Mouse (Mus musculus) forebrain, postnatal 0 days (tissue): ENCODE results near the gene Gtf2ird1. TPM values are rescaled to one million over a fixed set of nuclear protein-coding genes. Genes with fewer than 3 reads are reported as not detected.

ENCODE experiments used
- ATAC-seq: fragments of 200-750 bp; cut with Nextera tagmentation; 2 replicates; pipeline ENCODE4 v1.8.0; 2017; ENCODE audit warnings: mild to moderate bottlenecking, moderate library complexity
- DNase-seq: peaks from one replicate; pipeline ENCODE4 v3.0.0-alpha.2; 2015
- H3K27ac ChIP-seq: fragments of 300-500 bp; sonication (generic); 2 replicates; pipeline ENCODE4 v1.5.1; 2014; ENCODE audit warnings: low read depth, mild to moderate bottlenecking, antibody characterized with exemption, low read length, moderate library complexity, mixed read lengths
- H3K27me3 ChIP-seq: fragments of 300-500 bp; sonication (generic); 2 replicates; pipeline ENCODE4 v1.6.1; 2014; ENCODE audit warnings: mild to moderate bottlenecking, low read length, mixed read lengths; ENCODE audit not compliant: insufficient read depth
- H3K36me3 ChIP-seq: fragments of 300-500 bp; sonication (generic); 2 replicates; pipeline ENCODE4 v1.6.1; 2014; ENCODE audit warnings: mild to moderate bottlenecking, moderate library complexity; ENCODE audit not compliant: insufficient read depth
- H3K4me1 ChIP-seq: fragments of 300-500 bp; sonication (generic); 2 replicates; pipeline ENCODE4 v1.6.1; 2014; ENCODE audit warnings: antibody characterized with exemption; ENCODE audit not compliant: insufficient read depth
- H3K4me2 ChIP-seq: fragments of 300-500 bp; sonication (generic); 2 replicates; pipeline ENCODE4 v1.6.1; 2014; ENCODE audit warnings: low read depth, mild to moderate bottlenecking, moderate library complexity
- H3K4me3 ChIP-seq: fragments of 300-500 bp; sonication (generic); 2 replicates; pipeline ENCODE4 v1.5.1; 2014; ENCODE audit warnings: low read depth, low read length, mixed read lengths
- H3K9ac ChIP-seq: fragments of 300-500 bp; sonication (generic); 2 replicates; pipeline ENCODE4 v1.6.1; 2014; ENCODE audit warnings: mild to moderate bottlenecking
- H3K9me3 ChIP-seq: fragments of 300-500 bp; sonication (generic); 2 replicates; pipeline ENCODE4 v1.6.1; 2016; ENCODE audit warnings: low read length
- CTCF ChIP-seq: sonication (generic); IDR thresholded peaks from 2 replicates; pipeline ENCODE4 v1.5.1; 2016; ENCODE audit warnings: antibody characterized with exemption, control low read depth, low read depth
- WGBS: fragments of 180-500 bp; shearing (Covaris S2); extraction: QIAGEN DNeasy Blood & Tissue Kit; methylation state at CpG from one replicate; pipeline ENCODE4 v1.1.7; 2014; 5-methylcytosine and 5-hydroxymethylcytosine counted together
- polyA plus RNA-seq: library from polyadenylated mRNA; unstranded; fragments of >200 nt; fragmentation: Nextera tagmentation; extraction: Ambion mirVana; gene quantifications from 2 replicates; pipeline ENCODE4 v1.2.1, GENCODE M21; 2015
- total RNA-seq: library from RNA; depleted of rRNA; stranded (reverse); fragments of >200 nt; gene quantifications from 2 replicates; pipeline ENCODE4 v1.2.3, GENCODE M21; 2014

The Gtf2ird1 gene
- total and polyA plus RNA-seq, 2 experiments from 2014 or later = 47.1 to 53.6 TPM

- 83% methylated on average over 2 of the region's 2 CpGs for WGBS
- Histone ChIP-seq H3K36me3 (peaks cover 73% of the 10 kb centered on the region), H3K9ac (no peak overlapping the region), H3K4me3 (no peak overlapping the region), H3K9me3 (no peaks in the 10 kb centered on the region), H3K4me1 (no peaks in the 10 kb centered on the region), H3K4me2 (no peak overlapping the region), H3K27me3 (no peaks in the 10 kb centered on the region), H3K27ac (no peak overlapping the region)
- ATAC-seq (no peak), DNase-seq (no peak)
- TF ChIP-seq CTCF = no peak
Observed at GRCm38 (mm10) chr5:134412341-134412740, 44.2 kb downstream of the Gtf2ird1 start.

- no peak overlapping the region for H3K9ac ChIP-seq
- DNase-seq (no peak), ATAC-seq (no peak)
- no peak for TF ChIP-seq CTCF
- 94% methylated on average over 7 of the region's 7 CpGs for WGBS
- no peak overlapping the region for H3K27ac ChIP-seq
- no peaks in the 10 kb centered on the region for H3K27me3 ChIP-seq
- H3K9me3 ChIP-seq = no peaks in the 10 kb centered on the region
- H3K4me1 ChIP-seq = no peaks in the 10 kb centered on the region
- peaks cover 86% of the 10 kb centered on the region for H3K36me3 ChIP-seq
- no peak overlapping the region for H3K4me2 ChIP-seq
- H3K4me3 ChIP-seq = no peak overlapping the region
Observed at GRCm38 (mm10) chr5:134410307-134410836, 46.1 kb downstream of the Gtf2ird1 start.

DNA sequence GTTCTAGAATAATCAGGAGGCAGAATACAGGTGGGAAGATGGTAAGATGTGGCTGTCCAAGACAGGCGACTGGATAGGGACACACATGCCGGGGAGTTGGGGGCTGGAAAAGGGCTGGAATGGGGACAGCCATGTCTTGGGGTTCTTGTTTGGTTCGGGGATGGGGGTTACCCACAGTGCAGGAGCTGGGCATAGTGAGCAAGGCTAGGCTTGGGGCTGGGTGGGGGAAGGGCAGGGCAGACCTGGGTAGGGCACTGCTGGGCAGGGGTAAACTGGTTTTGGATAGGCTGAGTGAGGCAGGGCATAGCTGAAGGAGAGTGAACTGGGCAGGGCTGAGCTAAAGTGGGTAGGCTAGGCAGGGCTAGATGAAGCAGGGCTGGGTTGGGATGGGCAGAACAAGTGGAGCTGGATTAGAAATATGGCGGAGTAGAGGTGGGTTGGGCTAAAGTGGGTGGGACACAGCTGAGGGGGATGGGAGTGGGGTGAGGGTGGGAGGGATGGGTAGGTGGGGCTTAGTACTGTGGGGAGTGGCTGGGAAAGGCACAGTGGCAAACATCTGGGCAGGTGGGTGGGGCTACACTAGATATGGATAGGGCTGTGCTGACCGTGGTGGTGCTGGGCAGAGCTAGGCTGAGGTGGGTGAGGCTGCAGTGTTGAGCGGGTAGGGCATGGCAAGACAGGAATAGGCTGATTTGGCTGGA is 46.8 kb downstream of the Gtf2ird1 start:
- TF ChIP-seq CTCF = no peak
- WGBS = 98% methylated on average over 6 of the region's 6 CpGs
- Histone ChIP-seq H3K4me1 (no peaks in the 10 kb centered on the region), H3K27me3 (no peaks in the 10 kb centered on the region), H3K9me3 (no peaks in the 10 kb centered on the region), H3K27ac (no peak overlapping the region), H3K4me2 (no peak overlapping the region), H3K9ac (no peak overlapping the region), H3K36me3 (peaks cover 86% of the 10 kb centered on the region), H3K4me3 (no peak overlapping the region)
- DNase-seq (no peak), ATAC-seq (no peak)

DNA sequence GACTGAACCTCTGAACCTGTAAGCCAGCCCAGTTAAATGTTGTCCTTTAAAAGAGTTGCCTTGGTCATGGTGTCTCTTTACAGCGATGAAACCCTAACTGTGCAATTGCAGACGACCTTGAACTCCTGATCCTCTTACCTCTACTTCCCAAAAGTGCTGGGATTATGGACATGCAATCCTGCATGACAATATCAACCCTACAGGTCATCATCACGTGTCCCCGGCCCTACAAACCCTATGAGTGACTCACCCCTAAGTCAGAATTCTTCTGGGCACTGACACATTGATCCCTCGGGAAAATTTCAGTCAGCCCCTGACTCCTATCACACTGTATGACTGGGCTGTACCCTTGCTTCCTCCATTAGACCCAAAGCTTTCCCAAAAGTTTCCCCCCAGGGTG is 48.4 kb downstream of the Gtf2ird1 start:
- Histone ChIP-seq H3K4me1 (no peaks in the 10 kb centered on the region), H3K27ac (no peak overlapping the region), H3K9ac (no peak overlapping the region), H3K4me2 (no peak overlapping the region), H3K36me3 (peaks cover 91% of the 10 kb centered on the region), H3K27me3 (no peaks in the 10 kb centered on the region), H3K4me3 (no peak overlapping the region), H3K9me3 (no peaks in the 10 kb centered on the region)
- 92% methylated on average over 5 of the region's 5 CpGs for WGBS
- DNase-seq (no peak), ATAC-seq (no peak)
- TF ChIP-seq CTCF = no peak

GRCm38 (mm10) chr5:134401841-134402240 is 54.7 kb downstream of the Gtf2ird1 start:
- no peak for TF ChIP-seq CTCF
- no peak for DNase-seq

GRCm38 (mm10) chr5:134397434-134398163 is 58.9 kb downstream of the Gtf2ird1 start:
- Histone ChIP-seq H3K4me2 (no peak overlapping the region), H3K27me3 (no peaks in the 10 kb centered on the region), H3K27ac (no peak overlapping the region), H3K4me1 (no peaks in the 10 kb centered on the region), H3K9ac (no peak overlapping the region), H3K9me3 (no peaks in the 10 kb centered on the region), H3K36me3 (peaks cover 79% of the 10 kb centered on the region), H3K4me3 (no peak overlapping the region)
- DNase-seq (no peak), ATAC-seq (no peak)
- WGBS = 89% methylated on average over 15 of the region's 15 CpGs
- TF ChIP-seq CTCF = no peak

More at GRCm38 (mm10) chr5:134401841-134402240, 54.7 kb downstream of the Gtf2ird1 start:
- no peaks in the 10 kb centered on the region for H3K9me3 ChIP-seq
- peaks cover 88% of the 10 kb centered on the region for H3K36me3 ChIP-seq
- H3K4me3 ChIP-seq = no peak overlapping the region
- H3K9ac ChIP-seq = no peak overlapping the region
- no peak for ATAC-seq
- no peaks in the 10 kb centered on the region for H3K4me1 ChIP-seq
- H3K27ac ChIP-seq = no peak overlapping the region
- no peaks in the 10 kb centered on the region for H3K27me3 ChIP-seq
- H3K4me2 ChIP-seq = no peak overlapping the region
- 94% methylated on average over 18 of the region's 18 CpGs for WGBS

GRCm38 (mm10) chr5:134396519-134396918 is 60.0 kb downstream of the Gtf2ird1 start:
- no peak overlapping the region for H3K27ac ChIP-seq
- 58% methylated on average over 9 of the region's 9 CpGs for WGBS
- H3K4me3 ChIP-seq = no peak overlapping the region
- peak; percentile 51; the same call in 1 of the 2 replicates for ATAC-seq
- H3K9ac ChIP-seq = no peak overlapping the region
- H3K4me2 ChIP-seq = no peak overlapping the region
- no peak for TF ChIP-seq CTCF
- no peaks in the 10 kb centered on the region for H3K4me1 ChIP-seq
- no peaks in the 10 kb centered on the region for H3K9me3 ChIP-seq
- peaks cover 79% of the 10 kb centered on the region for H3K36me3 ChIP-seq
- peak; percentile 24 for DNase-seq
- H3K27me3 ChIP-seq = no peaks in the 10 kb centered on the region
